Mouse (Mus musculus) NIH3T3 (cell line): Measurements from ENCODE around the gene Gpr62.
A peak's percentile ranks its signal among the peaks of the same experiment; 100 is the strongest.
"Not testable (repeated sequence)": the region's sequence is repeated elsewhere in the genome, so short reads cannot be mapped to it uniquely, and the experiment has no call there.

Source experiments
- DNase-seq: peaks from one replicate; pipeline ENCODE4 v3.0.0-alpha.2; 2012; ENCODE audit warnings: low read depth

Gpr62 gene

DNA sequence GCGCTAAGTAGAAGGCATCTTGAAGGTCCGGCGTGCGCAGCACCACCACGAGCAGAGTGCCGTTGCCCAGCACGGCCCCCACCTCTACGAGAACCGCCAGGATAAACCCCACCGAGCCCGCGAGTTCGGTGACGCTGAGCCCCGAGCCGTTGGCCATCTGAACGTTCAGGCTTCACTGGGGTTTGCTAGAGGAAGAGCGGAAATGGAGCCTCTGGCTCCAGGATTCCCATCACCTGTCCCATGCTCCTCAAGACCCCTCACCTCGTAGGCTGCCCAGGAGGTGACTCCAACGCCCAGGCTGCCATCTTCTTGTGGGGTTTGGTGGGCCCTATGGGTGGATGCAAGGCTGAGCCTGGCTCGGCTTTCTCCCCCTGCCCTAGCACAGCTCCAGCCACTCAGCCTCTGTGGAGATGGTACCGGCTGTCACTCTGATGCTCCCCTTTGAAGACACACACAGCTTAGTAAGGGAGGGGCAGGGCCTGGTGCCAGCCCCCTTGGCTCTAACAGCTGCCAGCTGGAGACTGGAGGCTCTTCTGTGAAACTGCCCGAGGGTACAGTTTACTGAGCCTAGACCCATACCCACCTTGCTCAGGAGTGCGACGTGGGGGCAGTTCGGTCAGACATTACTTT is at the start of gene Gpr62:
Gene Gpr62, minus strand, starts transcription at position 368 of the 630 bp plus-strand sequence.
- DNase-seq = no peak

DNA sequence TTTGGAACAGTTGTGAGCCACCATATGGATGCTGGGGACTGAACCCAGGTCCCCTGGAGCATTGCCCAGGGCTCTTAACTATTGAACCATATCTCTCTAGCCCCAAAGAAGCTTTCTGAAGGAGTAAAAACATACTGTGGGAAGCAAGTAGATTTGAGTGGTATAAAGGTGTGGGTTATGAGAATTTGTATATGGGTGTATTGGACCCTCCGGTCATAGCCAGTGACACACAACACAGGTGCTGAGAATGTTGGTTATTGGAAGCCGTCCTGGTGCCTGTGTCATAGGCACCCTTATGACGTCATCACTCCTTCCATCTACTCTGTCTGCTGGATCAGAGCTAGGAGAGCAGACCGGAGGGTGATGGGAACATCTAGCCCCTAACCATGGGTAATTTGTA is 48.5 kb upstream of the Gpr62 start, which contains the start of gene Iqcf5:
Gene Iqcf5, plus strand, starts transcription at position 301 of the 400 bp plus-strand sequence.
- no peak for DNase-seq

DNA sequence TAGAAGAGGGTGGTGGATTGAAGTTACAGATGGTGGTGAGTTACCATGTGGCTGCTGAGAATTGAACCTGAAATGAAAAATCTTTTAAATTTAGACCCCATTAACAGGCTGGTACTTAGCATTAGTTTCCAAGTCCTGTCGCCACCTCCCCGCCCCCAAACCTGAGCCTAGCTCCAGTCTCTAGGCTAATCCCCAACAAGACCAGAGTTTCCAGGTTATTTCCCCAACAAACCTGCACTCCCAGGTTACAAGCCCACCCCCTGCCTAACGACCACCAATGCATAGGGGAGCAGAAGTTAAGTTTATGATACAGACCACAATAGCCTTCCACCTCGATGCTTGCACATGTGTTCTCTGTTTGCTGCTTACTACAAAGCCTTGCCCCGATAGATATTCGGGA is 47.8 kb upstream of the Gpr62 start:
- DNase-seq = no peak

DNA sequence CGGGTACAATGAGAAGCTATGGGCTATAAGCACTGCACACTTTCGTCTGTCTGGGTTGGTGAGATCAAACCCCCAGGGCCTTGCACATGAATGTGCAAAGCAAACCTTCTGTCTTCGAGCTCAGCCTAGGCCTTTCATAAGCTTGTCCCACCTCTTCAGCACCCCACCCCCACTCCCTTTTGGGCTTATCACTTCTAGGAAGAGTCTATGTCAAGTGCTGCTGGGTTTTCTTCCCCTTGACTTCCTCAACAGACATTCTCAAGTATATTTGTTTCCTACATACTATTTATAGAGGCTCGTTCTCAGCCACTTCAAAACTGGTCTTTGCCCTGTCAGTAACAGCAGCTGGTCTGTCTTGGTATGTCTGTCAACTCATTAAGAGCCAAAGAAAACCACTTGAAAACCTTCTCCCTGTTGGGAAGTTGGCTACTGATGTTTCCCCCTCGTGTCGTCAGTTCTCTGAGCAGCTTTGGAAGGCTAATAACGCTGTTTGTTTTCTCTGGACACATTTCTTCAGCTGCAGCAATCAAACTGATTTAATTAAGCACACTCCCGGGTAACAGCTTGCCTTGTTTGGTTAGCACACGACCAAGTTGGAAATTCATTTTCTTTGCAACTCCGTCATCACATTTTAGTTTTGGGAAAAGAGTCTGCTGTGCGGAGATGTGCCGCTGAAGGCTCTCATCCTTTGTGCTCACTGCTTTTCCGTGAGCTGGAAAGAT is 47.2 kb upstream of the Gpr62 start:
- DNase-seq = no peak

DNA sequence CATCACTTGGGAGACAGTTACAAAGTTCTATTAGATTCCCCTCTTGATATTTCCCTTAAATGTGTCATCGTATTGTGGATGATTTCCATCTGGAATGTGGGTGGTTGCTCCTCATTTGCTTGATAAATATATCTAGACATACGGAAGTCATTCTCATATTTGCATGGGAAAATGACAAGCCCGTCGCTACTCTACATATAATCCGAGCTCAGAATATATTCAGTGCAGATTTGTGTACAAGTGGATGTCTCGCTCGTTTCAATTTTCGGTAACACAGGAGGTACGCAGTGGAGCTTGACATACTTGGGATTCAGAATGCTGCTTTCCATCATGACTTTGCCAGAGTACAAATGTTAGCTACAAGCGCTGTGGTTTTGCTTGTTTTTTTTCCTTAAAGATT is 43.6 kb upstream of the Gpr62 start:
- DNase-seq = no peak

DNA sequence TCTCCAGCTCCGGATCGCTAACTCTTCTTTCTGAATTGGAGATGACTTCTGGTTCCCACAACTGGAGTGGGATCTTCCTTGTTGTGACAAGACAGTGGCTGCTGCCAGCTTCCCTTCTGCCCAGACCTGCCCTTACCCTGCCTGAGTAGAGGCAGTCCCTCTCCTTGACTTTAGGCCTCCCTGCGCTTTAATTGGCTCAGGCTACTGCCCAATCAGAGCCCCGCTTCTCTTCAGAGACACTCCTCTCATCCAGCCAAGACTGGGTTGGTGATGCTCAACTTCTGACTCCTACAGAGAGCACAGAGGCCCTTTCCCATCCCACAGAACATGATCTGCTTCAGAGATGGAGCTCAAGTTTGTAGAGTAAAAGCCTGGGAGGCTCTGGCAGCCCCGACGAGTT is 38.5 kb upstream of the Gpr62 start:
- DNase-seq = no peak

DNA sequence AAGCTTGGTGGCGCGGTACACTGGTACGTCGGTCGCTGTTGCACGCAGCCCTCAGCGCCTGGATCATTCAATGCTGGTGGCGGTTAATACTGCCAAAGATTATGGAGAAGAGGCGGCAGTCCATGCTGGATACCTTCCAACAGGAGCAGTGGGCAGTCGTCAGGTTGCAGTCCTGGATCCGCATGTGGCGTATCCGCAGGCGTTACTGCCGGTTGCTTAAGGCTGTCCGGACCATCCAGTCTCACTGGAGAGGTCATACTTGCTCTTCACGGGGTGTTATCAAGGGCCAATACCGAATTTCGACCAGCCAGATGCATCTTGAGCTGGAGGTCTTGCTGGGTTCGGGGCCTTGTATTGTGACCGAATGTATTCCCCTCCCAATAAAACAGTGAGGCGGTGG is 36.1 kb upstream of the Gpr62 start:
- DNase-seq = no peak

DNA sequence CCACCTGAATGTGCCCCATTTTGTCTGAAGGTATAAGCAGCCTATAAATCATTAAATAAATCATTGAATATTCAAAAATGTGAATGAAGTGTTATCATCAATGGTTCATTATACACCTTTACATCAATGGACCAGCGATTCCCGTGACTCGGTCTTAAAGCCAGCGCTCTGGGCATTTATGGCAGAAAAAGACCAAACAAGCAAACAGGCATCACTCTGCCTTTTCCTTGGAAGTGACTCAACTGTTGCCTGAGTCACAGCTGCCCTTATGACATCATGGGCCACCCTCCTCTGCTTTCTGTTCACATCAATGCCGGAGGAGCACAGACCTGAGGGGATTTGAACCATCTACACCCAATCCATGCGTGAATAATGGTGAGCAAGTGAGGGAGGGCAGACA is 33.9 kb upstream of the Gpr62 start, which contains the start of gene Iqcf1:
Gene Iqcf1, plus strand, starts transcription at position 301 of the 400 bp plus-strand sequence.
- DNase-seq = peak; percentile 19

DNA sequence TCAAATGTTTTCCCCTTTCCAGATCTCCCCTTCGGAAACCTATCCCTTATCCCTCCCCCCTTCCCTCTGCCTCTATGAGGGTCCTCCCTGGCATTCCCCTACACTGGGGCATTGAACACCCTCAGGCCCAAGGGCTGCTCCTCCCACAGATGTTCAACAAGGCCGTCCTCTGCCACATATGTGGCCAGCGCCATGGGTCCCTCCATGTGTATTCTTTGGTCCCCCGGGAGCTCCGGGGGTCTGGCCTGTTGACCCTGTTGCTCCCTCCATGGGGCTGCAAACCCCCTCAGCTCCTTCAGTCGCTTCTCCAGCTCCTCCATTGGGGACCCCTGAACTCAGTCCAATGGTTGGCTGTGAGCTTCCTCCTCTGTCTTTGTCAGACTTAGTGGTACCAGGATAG is 21.9 kb upstream of the Gpr62 start:
- DNase-seq = not testable (repeated sequence)

DNA sequence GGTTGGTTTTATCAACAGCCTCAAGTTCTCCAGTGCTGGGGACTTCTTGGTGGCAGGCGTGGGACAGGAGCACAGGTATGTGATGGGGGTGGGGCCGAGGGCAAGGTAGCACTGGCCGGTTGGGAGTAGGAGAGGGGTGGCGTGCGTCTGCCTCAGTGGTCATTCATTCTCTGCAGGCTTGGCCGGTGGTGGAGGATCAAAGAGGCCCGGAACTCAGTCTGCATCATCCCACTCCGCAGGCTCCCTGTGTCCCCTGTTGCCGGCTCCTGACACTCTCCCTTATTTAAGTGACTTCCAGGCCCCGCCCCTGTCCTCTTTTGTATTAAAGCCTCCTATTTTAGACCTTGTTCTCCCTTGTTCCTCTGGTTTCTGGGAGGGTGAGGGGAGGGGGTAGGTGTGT is 19.3 kb upstream of the Gpr62 start:
- DNase-seq = no peak

DNA sequence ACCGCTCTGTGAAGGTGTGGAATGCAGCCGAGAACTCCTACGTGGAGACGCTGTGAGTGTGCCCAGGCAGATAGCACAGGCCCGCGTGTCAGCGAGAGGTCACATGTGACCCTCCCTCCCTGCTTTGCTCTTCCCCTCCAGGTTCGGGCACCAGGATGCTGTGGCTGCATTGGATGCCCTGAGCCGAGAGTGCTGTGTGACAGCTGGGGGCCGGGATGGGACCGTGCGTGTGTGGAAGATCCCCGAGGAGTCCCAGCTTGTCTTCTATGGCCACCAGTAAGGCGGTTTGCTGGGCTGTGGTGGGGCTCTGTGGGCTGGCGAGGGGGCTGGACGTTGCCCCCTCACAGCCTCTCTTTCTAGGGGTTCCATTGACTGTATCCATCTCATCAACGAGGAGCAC is 17.9 kb upstream of the Gpr62 start:
- DNase-seq = no peak

DNA sequence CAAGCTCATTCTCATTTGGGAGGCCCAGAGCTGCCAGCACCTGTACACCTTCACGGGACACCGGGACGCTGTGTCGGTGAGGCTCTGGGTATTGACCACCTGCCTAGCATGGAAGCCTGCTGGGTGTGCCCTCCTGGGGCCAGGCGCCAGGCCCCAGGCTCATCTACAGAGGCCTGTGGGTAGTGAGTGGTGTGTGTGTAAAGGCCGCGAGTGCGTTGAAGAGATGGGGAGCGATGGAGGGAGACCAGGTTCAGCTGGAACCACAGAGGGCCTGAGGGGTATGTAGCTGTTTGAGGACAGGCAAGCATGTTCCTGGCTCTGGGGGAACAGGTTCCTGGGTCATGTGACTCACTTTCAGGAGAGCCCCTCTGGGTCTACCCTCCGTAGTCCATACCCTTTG is 17.4 kb upstream of the Gpr62 start:
- no peak for DNase-seq

DNA sequence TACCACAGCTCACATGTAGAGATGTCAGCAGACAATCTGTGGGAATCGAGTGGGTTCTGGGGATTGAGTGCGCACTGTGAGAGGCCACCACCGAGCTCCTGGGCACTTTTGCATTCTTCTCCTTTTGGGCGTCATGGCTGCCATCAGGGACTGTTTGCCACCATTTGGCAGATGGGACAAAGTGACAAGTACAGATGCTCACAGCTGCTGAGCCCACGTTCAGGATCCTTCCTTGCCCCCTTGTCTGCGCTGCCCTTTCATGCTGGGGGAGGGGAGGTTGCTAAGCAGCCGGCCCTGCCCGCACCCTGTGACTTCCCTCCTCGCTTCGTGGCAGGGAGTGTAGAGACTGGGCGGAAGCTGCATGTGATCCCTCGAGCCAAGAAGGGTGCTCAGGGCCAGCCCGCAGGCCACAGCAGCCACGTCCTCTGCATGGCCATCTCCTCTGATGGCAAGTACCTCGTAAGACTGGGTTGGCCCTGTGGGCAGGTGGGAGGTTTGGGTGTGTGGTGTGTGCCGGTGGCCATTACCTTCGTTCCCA is 16.9 kb upstream of the Gpr62 start:
- no peak for DNase-seq

DNA sequence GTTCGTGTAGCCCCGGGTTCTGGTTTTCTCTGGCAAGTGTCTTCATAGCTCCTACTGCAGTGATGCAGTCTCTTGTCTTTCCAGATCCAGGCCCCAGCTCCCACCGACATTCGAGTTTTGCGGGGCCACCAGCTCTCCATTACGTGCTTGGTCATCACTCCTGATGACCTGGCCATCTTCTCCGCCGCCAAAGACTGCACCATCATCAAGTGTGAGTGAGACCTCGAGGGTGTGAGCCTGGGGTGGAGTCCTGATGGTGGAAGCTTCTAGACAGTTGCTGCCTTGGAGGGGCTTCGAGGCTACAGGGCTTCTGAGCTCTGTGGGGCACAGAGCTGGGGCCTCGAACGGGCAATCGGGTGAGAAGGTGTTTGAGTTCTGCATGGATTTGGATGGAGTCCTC is 15.9 kb upstream of the Gpr62 start:
- no peak for DNase-seq

DNA sequence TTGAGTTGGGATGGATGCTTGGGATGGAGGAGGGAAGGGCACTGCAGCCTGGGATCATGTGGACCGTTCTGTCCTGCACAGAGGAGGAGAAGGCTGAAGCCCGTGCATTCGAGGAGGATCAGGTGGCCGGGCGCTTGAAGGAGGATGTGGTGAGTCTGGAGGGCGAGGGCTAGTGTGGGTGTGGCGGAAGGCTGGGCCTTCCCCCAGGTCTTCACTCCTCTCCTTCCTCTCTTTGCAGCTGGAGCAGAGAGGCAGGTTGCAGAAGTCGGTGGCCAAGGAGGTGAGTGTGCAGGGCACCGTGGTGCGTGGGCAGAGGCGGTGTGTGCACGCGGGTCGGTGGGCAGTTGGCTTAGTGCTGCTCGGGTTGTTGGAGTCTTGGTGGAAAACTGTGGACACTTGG is 15.3 kb upstream of the Gpr62 start:
- no peak for DNase-seq

DNA sequence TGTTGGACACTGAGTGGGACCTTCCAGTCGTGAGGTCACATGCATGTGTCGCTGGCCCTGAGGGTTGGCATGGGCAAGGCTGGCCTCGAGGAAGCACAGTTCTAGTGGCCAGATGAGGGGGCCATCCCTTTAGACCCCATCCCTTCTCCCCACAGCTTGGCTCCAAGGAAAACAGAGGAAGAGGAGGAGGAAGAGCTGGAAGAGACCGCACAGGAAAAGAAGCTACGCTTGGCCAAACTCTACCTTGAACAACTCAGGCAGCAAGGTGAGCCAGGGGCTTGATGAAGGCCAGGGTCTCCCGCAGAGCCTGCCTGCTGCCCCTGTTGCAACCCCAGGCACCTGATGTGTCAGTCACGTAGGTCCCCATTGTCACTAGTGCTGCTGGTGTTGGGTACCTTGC is 14.8 kb upstream of the Gpr62 start:
- no peak for DNase-seq

DNA sequence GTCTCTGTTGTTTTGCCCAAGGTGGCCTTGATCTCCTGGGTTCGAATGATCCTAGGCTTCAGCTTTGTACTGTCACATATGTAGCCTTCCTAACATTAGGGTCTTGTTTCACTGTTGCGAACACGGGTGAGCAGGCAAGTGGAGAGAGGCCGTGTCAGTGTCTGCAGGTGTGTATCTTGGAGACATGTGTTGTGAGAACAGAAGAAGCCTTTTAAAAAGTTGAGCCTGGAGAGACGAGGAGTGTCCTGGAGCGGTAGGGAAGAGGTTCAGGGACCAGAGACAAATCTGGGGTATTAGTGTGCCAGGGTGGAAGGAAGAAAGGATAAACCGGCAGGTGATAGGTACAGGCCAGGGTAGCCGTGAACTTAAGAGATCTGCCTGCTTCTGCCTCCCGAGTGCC is 12.4 kb upstream of the Gpr62 start:
- no peak for DNase-seq

DNA sequence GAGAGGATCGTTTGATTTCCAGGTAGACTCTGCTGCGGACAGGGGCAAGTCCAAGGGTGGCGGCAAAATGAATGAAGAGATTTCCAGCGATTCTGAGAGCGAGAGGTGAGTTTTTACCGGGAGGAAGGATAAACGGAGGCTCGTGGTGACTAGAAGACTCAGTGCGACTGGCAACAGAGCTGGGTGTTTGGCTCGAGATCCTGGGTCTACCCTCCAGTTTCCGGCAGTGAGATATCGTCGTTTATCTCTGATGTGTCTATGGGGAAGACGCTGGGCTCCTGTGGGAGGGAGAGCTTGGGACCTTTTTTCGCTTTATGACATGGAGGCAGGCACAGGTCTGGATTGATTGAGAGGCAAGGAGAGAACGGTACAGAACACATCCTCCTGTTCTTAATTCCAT is 11.9 kb upstream of the Gpr62 start:
- DNase-seq = no peak

DNA sequence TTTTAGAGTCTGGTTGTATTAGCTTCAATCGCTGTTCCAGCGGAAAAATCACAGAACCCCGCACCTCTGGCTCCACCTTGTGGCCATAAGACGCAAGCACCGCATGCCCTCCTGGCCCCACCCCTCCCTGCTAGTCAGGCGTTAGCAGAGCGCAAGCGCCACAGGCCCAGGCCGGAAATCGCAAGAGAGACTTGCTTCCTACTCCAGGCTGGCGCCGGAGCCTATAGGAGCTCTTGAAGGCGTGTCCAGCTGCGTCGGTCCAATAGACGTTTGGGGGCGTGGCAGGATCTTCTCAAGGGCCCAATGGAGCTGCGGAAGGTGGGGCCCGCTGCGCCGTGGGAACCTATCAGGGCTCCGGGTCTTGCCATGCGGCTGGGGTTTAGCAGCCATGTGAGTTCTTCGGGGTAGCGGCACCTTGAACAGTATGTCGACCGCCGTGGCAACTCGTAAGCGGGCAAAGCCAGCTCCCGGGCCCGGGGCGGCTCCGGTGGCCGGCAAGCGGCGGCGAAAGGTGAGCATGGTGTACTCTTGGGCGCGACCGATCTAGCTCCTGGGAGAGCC is 11.3 kb upstream of the Gpr62 start, which contains the start of gene Parp3:
Gene Parp3, minus strand, starts transcription at position 26 of the 561 bp plus-strand sequence.
- DNase-seq = peak; percentile 99

DNA sequence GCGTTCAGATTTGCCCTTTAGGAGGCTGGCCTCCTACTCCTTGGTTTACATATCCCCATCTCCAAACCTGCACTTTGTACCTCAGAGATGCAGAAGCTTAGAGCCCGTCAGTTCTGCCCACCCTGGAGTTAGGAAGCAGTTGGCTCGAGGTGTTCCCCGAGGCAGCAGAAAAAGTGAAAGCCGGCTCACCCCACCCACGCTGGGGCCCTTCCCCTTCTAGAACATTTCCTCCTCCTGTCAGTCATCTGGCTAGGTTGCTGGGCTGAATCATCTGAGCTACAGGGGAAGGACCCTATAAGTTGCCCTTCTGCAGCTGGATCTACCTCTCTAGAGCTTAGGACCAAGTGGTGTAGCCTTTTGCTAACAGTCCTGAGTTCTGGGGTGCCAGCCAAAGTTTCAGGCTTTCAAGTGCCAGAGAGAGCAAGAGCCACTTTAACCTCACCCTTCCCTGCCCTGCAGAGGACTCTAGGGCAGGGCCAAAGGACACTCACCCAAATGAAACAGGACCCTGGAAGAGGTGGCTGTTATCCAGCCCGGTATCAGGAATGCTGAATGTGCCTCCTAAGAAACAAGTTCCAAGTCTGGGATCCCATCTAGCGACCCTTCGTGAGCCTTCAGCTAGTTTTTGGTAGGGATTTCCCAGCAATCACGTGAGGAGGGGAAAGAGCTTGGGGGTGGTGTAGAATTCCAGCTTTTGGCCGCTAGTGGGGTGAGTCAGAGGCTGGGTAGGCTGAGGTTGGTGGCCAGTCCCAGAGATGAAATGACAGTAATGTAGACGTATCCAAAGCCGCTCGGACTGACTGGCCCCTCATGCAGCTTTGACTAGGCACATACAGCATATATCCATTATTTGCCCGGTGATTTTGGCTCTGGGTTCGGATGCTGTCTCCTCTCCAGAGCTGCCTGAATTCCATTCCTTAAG is 10.5 kb upstream of the Gpr62 start:
- DNase-seq = peak; percentile 91

DNA sequence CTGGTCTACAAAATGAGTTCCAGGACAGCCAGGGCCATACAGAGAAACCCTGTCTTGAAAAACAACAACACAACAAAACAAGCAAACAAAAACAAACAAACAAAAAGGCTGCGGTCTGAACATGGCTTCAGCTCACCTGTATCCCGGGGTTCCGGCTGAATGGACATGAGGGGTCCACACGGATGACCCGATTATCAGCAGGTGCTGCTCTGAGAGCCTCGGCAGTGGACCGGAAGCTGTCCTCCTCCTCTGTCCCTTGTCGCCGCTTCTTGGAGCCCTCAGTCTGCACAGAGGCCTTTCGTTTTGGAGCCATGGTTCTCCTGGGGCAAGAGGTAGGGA is 9.9 kb upstream of the Gpr62 start, which contains the start of gene Rrp9:
Gene Rrp9, plus strand, starts transcription at position 301 of the 339 bp plus-strand sequence.
- DNase-seq = no peak

DNA sequence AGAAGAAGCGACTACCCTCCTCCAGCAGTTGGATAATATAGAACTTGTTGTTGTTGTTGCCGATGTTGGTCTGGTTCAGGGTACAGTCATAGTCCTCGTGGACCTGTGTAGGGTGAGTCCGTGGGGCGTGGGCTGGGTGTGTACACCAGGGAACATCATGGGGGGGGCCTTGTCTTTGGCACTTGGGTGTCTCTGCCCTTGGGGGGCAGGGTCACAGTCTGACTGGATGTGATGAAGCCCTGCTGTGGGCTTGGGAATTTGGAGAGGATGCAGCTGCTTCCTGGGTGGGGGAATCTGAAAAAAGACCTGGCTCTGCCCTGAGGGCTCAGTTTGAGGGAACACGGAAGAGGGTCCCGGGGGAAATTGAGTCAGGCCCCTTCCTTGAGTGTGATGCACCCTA is 9.3 kb upstream of the Gpr62 start:
- DNase-seq = peak; percentile 38
